Mouse (Mus musculus) testis, adult 2 months (tissue): Measurements from ENCODE around the gene Slc48a1.

ENCODE experiments used
- CTCF ChIP-seq: fragments of 200-500 bp; IDR thresholded peaks from 2 replicates; pipeline ENCODE4 v1.5.1; 2012; ENCODE audit warnings: low read depth, mild to moderate bottlenecking, inconsistent platforms, low read length, moderate library complexity; ENCODE audit not compliant: control insufficient read depth, insufficient read depth, insufficient replicate concordance
- POLR2A ChIP-seq: fragments of 200-500 bp; IDR thresholded peaks from 2 replicates; pipeline ENCODE4 v1.6.1; 2012; ENCODE audit warnings: low read depth, mild to moderate bottlenecking, inconsistent platforms, low read length, moderate library complexity; ENCODE audit not compliant: control insufficient read depth

DNA sequence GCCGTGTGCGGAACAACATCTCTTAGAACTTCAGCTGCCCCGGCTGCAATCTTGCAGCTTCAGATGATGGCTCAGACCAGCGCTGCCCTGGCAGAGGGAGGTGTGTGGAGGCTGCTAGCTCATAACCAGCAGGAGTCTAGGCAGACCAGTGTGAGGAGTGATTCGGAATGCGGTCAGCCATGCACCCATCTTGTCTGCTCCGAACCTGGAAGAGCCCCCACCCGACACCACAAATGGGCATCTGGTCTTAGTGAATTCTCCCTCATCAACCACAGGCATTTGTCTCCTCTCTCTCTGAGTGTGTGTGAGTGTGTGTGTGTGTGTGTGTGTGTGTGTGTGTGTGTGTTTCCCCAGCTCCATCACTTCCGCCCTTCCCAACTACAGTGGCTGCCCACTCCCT, 41.6 kb downstream of the Slc48a1 start:
- no peak for TF ChIP-seq POLR2A
- no peak for TF ChIP-seq CTCF
